Mouse (Mus musculus) intestine, embryonic 15.5 days (tissue): ENCODE measurements at regions not wholly inside any gene's neighbourhood (a gene's known extent, or its start where the extent isn't known, plus 50 kb on each side); places are given as distances from the start of the nearest gene placed in this dataset.
"Not testable (repeated sequence)": the region's sequence is repeated elsewhere in the genome, so short reads cannot be mapped to it uniquely, and the experiment has no call there.

Experiments used
- ATAC-seq: fragments of 200-750 bp; cut with Nextera tagmentation; 2 replicates; pipeline ENCODE4 v1.8.0; 2017; ENCODE audit warnings: moderate TSS enrichment, moderate library complexity
- H3K27ac ChIP-seq: fragments of 300-500 bp; sonication (generic); 2 replicates; pipeline ENCODE4 v1.5.1; 2015; ENCODE audit warnings: mild to moderate bottlenecking, inconsistent platforms
- H3K27me3 ChIP-seq: fragments of 300-500 bp; sonication (generic); replicated peaks from 2 replicates; pipeline ENCODE4 v1.6.1; 2015; ENCODE audit warnings: inconsistent platforms
- H3K36me3 ChIP-seq: fragments of 300-500 bp; sonication (generic); 2 replicates; pipeline ENCODE4 v1.6.1; 2015; ENCODE audit warnings: inconsistent platforms
- H3K4me1 ChIP-seq: fragments of 300-500 bp; sonication (generic); replicated peaks from 2 replicates; pipeline ENCODE4 v1.6.1; 2015; ENCODE audit warnings: inconsistent platforms
- H3K4me2 ChIP-seq: fragments of 300-500 bp; sonication (generic); replicated peaks from 2 replicates; pipeline ENCODE4 v1.6.1; 2015; ENCODE audit warnings: mild to moderate bottlenecking, inconsistent platforms
- H3K4me3 ChIP-seq: fragments of 300-500 bp; sonication (generic); replicated peaks from 2 replicates; pipeline ENCODE4 v1.5.1; 2015; ENCODE audit warnings: inconsistent platforms
- H3K9ac ChIP-seq: fragments of 300-500 bp; sonication (generic); 2 replicates; pipeline ENCODE4 v1.6.1; 2015; ENCODE audit warnings: inconsistent platforms
- H3K9me3 ChIP-seq: fragments of 300-500 bp; sonication (generic); 2 replicates; pipeline ENCODE4 v1.6.1; 2016; ENCODE audit warnings: inconsistent platforms
- WGBS: fragments of 180-500 bp; shearing (Covaris S2); methylation state at CpG from one replicate; pipeline ENCODE4 v1.1.7; 2015; 5-methylcytosine and 5-hydroxymethylcytosine counted together

GRCm38 (mm10) chr15:14951246-14951645 is 1777.3 kb upstream of the Cdh9 start:
- H3K4me1 ChIP-seq = no peaks in the 10 kb centered on the region

GRCm38 (mm10) chr15:14982227-14982626 is 1746.3 kb upstream of the Cdh9 start:
- Histone ChIP-seq H3K4me2 (no peak overlapping the region), H3K27ac (no peak overlapping the region), H3K9ac (no peak overlapping the region), H3K4me1 (no peaks in the 10 kb centered on the region), H3K27me3 (no peaks in the 10 kb centered on the region), H3K9me3 (no peaks in the 10 kb centered on the region), H3K36me3 (no peaks in the 10 kb centered on the region), H3K4me3 (no peak overlapping the region)
- no peak for ATAC-seq
- WGBS = 74% methylated on average over 3 of the region's 3 CpGs

More at GRCm38 (mm10) chr15:14951246-14951645, 1777.3 kb upstream of the Cdh9 start:
- no peak overlapping the region for H3K27ac ChIP-seq
- H3K27me3 ChIP-seq = no peaks in the 10 kb centered on the region
- 79% methylated on average over 4 of the region's 4 CpGs for WGBS
- ATAC-seq = no peak
- H3K9ac ChIP-seq = no peak overlapping the region
- H3K9me3 ChIP-seq = no peaks in the 10 kb centered on the region
- H3K4me2 ChIP-seq = no peak overlapping the region
- no peak overlapping the region for H3K4me3 ChIP-seq
- no peaks in the 10 kb centered on the region for H3K36me3 ChIP-seq

GRCm38 (mm10) chr15:15019352-15019751 is 1709.2 kb upstream of the Cdh9 start:
- WGBS = 43% methylated on average over 2 of the region's 2 CpGs
- H3K27me3 ChIP-seq, H3K9me3 ChIP-seq, H3K4me2 ChIP-seq, H3K36me3 ChIP-seq, H3K4me1 ChIP-seq, H3K9ac ChIP-seq, H3K27ac ChIP-seq, H3K4me3 ChIP-seq: not testable (repeated sequence)
- peak; percentile 63 for ATAC-seq
